Mouse (Mus musculus) hematopoietic stem cell, adult 5-6 weeks (primary cell): ENCODE results near the gene Olfr1505. TPM values are rescaled to one million over a fixed set of nuclear protein-coding genes. Genes with fewer than 3 reads are reported as not detected.

ENCODE experiments used
- ATAC-seq, 2 experiments: fragments of 125-278 bp in 1 of 2; replicated peaks in 1 of 2; 2 replicates each; pipeline ENCODE4 v1.8.0; 2016 to 2017; ENCODE audit warnings: inconsistent platforms in 2 of 2, mild to moderate bottlenecking in 2 of 2, moderate number of reproducible peaks in 2 of 2, low read depth in 1 of 2, moderate TSS enrichment in 1 of 2; ENCODE audit not compliant: low FRiP score in 2 of 2, poor library complexity in 2 of 2, severe bottlenecking in 2 of 2, insufficient read depth in 1 of 2, low TSS enrichment in 1 of 2
- total RNA-seq: library from RNA; stranded (forward); fragments of 172-1452, 232-1000 nt; gene quantifications from 2 replicates; pipeline ENCODE4 v1.2.3, GENCODE M21; 2017

Gene Olfr1505
- total RNA-seq: not detected in 2 replicates

DNA sequence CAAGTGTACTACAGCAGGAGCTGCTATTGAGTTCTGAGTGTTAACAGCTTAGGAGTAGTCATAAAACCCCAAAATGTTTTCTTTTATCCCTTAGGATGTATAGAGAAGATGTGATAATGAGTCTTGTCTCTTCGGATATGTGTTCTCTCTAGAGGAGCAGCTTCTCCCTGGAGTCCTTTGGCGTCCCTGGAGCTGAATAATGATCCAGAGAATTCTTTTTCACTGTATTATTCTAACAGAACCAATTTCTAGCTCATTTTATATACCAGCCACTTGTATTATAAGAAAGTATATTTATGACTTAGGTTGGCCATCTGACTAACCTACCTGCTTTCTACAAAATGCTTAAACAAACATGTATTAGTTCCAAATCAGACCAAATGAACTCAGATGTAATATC, at the start of gene Olfr1505:
Gene Olfr1505 (plus strand): TSS at position 301 of the 400 bp plus-strand sequence.
- ATAC-seq: no peak

DNA sequence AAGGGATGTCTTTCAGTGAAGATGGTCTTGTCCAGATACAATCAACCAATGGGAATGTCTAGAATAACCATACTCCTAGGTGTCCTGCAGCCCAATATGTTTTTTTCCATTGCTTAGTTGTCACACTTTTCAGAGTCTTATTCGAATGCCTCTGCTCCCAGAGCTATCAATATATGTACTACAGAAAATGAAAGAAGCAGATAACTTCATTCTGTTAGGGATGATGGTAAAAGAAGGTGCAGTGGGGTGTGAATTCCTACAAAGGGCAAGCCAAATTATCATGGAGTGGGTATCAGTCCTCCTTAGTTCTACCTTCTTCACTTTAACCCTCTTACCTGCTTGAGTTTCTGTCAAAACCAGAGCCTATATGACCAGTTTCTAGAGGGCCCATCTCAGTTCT, 15.5 kb upstream of the Olfr1505 start, which contains the start of gene Olfr1504:
Gene Olfr1504 (minus strand): TSS at position 101 of the 400 bp plus-strand sequence.
- no peak for ATAC-seq

Other genes starting within 250 kb of the Olfr1505 start
- gene Olfr1491, start 216.3 kb upstream of the Olfr1505 start, total RNA-seq: not detected in 2 replicates
- gene Olfr1493-ps1, start 190.3 kb upstream of the Olfr1505 start, total RNA-seq: not detected in 2 replicates
- not detected in 2 replicates for gene Olfr1494, start 173.8 kb upstream of the Olfr1505 start, total RNA-seq
- gene Olfr1495, start 148.9 kb upstream of the Olfr1505 start, total RNA-seq: not detected in 2 replicates
- not detected in 2 replicates for gene Olfr1496, start 135.7 kb upstream of the Olfr1505 start, total RNA-seq
- not detected in 2 replicates for gene Olfr1497, start 115.3 kb upstream of the Olfr1505 start, total RNA-seq
- gene Olfr1499, start 94.1 kb upstream of the Olfr1505 start, total RNA-seq: not detected in 2 replicates
- not detected in 2 replicates for gene Olfr1500, start 83.0 kb upstream of the Olfr1505 start, total RNA-seq
- not detected in 2 replicates for gene Olfr1501, start 62.8 kb upstream of the Olfr1505 start, total RNA-seq
- gene Olfr1502, start 51.7 kb upstream of the Olfr1505 start, total RNA-seq: not detected in 2 replicates
- gene Olfr1504, start 15.6 kb upstream of the Olfr1505 start, total RNA-seq: not detected in 2 replicates